Mouse (Mus musculus): ENCODE measurements around the gene Cnst.

- TF ChIP-seq CTCF (IDR thresholded peaks at IDR 0.05; ENCODE audit: borderline replicate concordance, control insufficient read depth, extremely low read depth, insufficient read depth, low read length, poor library complexity), result no peak
- no peak for TF ChIP-seq POLR2A (IDR thresholded peaks at IDR 0.05; ENCODE audit: control insufficient read depth, extremely low read depth, insufficient read depth, low read length, poor library complexity)
Measured at GRCm38 (mm10) chr1:179609724-179610505, 63.7 kb downstream of the Cnst start.

Data from thymus, adult 2 months (tissue).